Mouse (Mus musculus) thymus, adult 2 months (tissue): ENCODE data around the gene Erbb3.

Source experiments
- CTCF ChIP-seq: fragments of 200-500 bp; IDR thresholded peaks from 2 replicates; pipeline ENCODE4 v1.5.1; 2012; ENCODE audit warnings: mild to moderate bottlenecking, control low read depth, low read length, moderate library complexity, borderline replicate concordance; ENCODE audit not compliant: control insufficient read depth, poor library complexity, insufficient read depth; ENCODE audit errors: extremely low read depth
- POLR2A ChIP-seq: fragments of 200-500 bp; IDR thresholded peaks from 2 replicates; pipeline ENCODE4 v1.6.1; 2012; ENCODE audit warnings: mild to moderate bottlenecking, low read length, control low read depth, moderate library complexity; ENCODE audit not compliant: control insufficient read depth, poor library complexity, insufficient read depth; ENCODE audit errors: extremely low read depth

DNA sequence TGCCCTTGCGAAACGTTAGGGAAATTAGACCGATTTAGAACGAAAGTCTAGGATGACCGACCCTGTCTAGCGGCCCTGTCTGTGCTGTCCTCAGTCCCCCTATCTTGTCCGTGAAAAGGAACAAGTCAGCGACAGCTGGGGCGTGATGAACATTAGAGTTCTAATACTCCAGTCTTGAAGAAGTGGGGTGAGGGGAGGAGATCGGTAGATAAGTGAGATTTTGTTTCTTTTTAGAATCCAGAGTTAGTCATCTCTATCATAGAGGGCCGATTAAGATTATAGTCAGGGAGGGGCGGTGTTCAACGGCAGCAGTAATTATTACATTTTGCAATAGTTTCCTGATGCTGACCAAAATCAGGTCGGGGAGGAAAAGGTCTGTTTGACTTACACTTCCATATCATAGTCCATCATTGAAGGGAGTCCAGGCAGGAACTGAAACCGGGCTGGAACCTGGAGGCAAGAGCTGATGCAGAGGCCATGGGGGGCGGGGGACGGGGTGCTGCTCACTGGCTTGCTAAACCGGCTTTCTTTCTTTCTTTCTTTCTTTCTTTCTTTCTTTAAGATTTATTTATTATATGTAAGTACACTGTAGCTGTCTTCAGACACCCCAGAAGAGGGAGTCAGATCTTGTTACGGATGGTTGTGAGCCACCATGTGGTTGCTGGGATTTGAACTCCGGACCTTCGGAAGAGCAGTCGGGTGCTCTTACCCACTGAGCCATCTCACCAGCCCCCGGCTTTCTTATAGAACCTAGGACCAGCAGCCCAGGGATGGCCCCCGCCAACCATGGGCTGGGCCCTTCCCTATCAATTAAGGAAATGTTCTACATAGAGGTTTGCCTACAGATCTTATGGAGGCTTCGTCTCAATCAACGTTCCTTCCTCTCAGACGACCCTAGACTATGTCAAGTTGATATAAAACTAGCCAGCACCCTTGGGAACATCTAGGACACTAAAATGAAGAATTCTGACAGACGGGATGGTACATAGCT, 62.8 kb downstream of the Erbb3 start:
- TF ChIP-seq POLR2A (no peak), CTCF (no peak)
